14 mouse cellular contexts compared by ENCODE assay signal in genomic region chr15:89724356-89724755, GRCm38 (mm10).
DNase-seq lines count a peak whose midpoint lies in the region; ATAC-seq lines count a peak whose summit lies in the region.
"Had no signal": no experiment of that assay in that cellular context is flagged by ENCODE, and none has a peak within 500 bp of the region (broad histone marks: within the 10 kb centered on the region; RNA-seq: fewer than 3 reads in every experiment).

No protein-coding gene starts in this region.

- ATAC-seq in heart, embryonic 13.5 days (ENCODE audit: extremely low read depth, insufficient number of reproducible peaks, low FRiP score, low TSS enrichment) = no peak
- ATAC-seq in kidney, embryonic 15.5 days (replicated peaks; ENCODE audit: low FRiP score) = no peak
- ATAC-seq: inflammation-experienced regulatory T-cells, adult 6 months; liver, embryonic 12.5 days had no signal

- H3K4me2 ChIP-seq in heart, embryonic 13.5 days = peak overlapping the region; percentile 30
- H3K4me2 ChIP-seq in kidney, embryonic 15.5 days = peak overlapping the region; percentile 34; the same call in 1 of the 2 replicates
- H3K4me2 ChIP-seq: liver, embryonic 12.5 days had no signal

- no peak overlapping the region for H3K27ac ChIP-seq in heart, embryonic 13.5 days (replicated peaks)
- H3K27ac ChIP-seq in kidney, embryonic 15.5 days = no peak overlapping the region
- H3K27ac ChIP-seq: liver, embryonic 12.5 days had no signal

- intact Hi-C loops in heart, postnatal 14 days (cut with DNase I) = no loop called here

- H3K36me3 ChIP-seq in heart, embryonic 13.5 days = no peaks in the 10 kb centered on the region
- H3K36me3 ChIP-seq in kidney, embryonic 15.5 days = no peaks in the 10 kb centered on the region
- H3K36me3 ChIP-seq: liver, embryonic 12.5 days had no signal

- H3K4me3 ChIP-seq in heart, embryonic 13.5 days = no peak overlapping the region; the same call in 1 of the 2 replicates
- H3K4me3 ChIP-seq in kidney, embryonic 15.5 days (replicated peaks) = 0 out of 2 replicates have a peak overlapping the region, but pooled peaks have one; percentile 4
- H3K4me3 ChIP-seq: erythroblast, embryonic 14.5 days; liver, embryonic 12.5 days had no signal

- H3K27me3 ChIP-seq in heart, embryonic 13.5 days (replicated peaks) = no peaks in the 10 kb centered on the region
- no peaks in the 10 kb centered on the region for H3K27me3 ChIP-seq in kidney, embryonic 15.5 days
- H3K27me3 ChIP-seq: liver, embryonic 12.5 days had no signal

- H3K4me1 ChIP-seq in heart, embryonic 13.5 days = no peaks in the 10 kb centered on the region
- H3K4me1 ChIP-seq in kidney, embryonic 15.5 days = no peaks in the 10 kb centered on the region
- H3K4me1 ChIP-seq: liver, embryonic 12.5 days had no signal

- 54% methylated on average over 12 of the region's 12 CpGs for WGBS in heart, embryonic 13.5 days
- WGBS in kidney, embryonic 15.5 days = 57% methylated on average over 12 of the region's 12 CpGs

- DNase-seq in heart, postnatal 14 days = no peak
- no peak for DNase-seq in kidney, postnatal 36 days
- peak; percentile 50 for DNase-seq in retina, postnatal 1 day
- no peak for DNase-seq in retina, embryonic 14.5 days (ENCODE audit: low spot score)
- no peak for DNase-seq in spleen, postnatal 36 days (ENCODE audit: low spot score in 2 of 2)
- DNase-seq: adrenal gland, postnatal 14 days; cerebellum, adult 9-11 months; embryo, embryonic 11 days; thymus, postnatal 25 days had no signal

- no peak overlapping the region for H3K9ac ChIP-seq in heart, embryonic 13.5 days
- H3K9ac ChIP-seq in kidney, embryonic 15.5 days = no peak overlapping the region
- H3K9ac ChIP-seq: liver, embryonic 12.5 days had no signal

- H3K9me3 ChIP-seq in heart, embryonic 13.5 days = no peaks in the 10 kb centered on the region
- H3K9me3 ChIP-seq in kidney, embryonic 15.5 days (replicated peaks) = no peaks in the 10 kb centered on the region
- H3K9me3 ChIP-seq: liver, embryonic 12.5 days had no signal
